Comparison of ENCODE assay signal across 8 mouse cellular contexts in the genomic region with DNA sequence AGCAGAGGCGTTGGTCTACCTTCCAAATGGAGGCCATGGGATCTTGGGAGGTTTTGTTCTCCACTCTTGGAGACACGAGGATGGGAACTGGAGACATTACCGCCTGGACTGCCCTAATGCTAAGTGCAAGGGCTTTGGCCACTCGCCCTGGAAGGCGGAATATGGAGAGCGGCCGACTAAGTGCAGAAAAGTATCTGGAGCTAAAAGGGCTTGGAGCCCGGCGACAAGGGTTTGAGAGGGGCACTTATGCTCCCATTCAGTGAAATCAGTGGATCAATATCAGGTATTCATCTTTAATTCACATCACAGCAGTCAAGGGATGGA. TPM values are rescaled to one million over a fixed set of nuclear protein-coding genes. Genes with fewer than 3 reads are reported as not detected.
DNase-seq lines count a peak whose midpoint lies in the region; ATAC-seq and TF ChIP-seq lines count a peak whose summit lies in the region.

No protein-coding gene starts in this region.

- TF ChIP-seq CTCF in gastrocnemius, adult 2 months (IDR thresholded peaks at IDR 0.05), result no peak
- no peak for TF ChIP-seq CTCF in spleen, adult 2 months (IDR thresholded peaks at IDR 0.05; ENCODE audit: extremely low read depth, insufficient read depth, insufficient read length, insufficient replicate concordance)

- WGBS in spleen, adult 2 months, result under 1% methylated on average over 9 of the region's 9 CpGs
- 1% methylated on average over 9 of the region's 9 CpGs for WGBS in liver, embryonic 11.5 days

- peak overlapping the region; percentile 99 for H3K27ac ChIP-seq in gastrocnemius, adult 2 months
- peak overlapping the region; percentile 93 for H3K27ac ChIP-seq in spleen, adult 2 months (ENCODE audit: insufficient read depth, low read length)
- peak overlapping the region; percentile 84 for H3K27ac ChIP-seq in liver, embryonic 11.5 days (ENCODE audit: low read depth, low read length)

- peak overlapping the region; percentile 94 for H3K4me3 ChIP-seq in gastrocnemius, adult 2 months
- H3K4me3 ChIP-seq in spleen, adult 2 months (ENCODE audit: extremely low read depth, insufficient read depth, insufficient read length), result peak overlapping the region; percentile 81
- H3K4me3 ChIP-seq in liver, embryonic 11.5 days (ENCODE audit: low read depth, low read length), result peak overlapping the region; percentile 76

- no peak for ATAC-seq in liver, embryonic 11.5 days (replicated peaks; ENCODE audit: low FRiP score)
- no peak for ATAC-seq in cerebellum, adult (ENCODE audit: insufficient number of reproducible peaks, low FRiP score, low TSS enrichment)

- intact Hi-C loops in gastrocnemius, adult 2 months (cut with DNase I), result loop anchor here (5.0 kb wide), 1 partner anchor 445 kb away; the partner anchor contains the start of gene Hemk1

- peaks cover 4% of the 10 kb centered on the region; the same call in 1 of the 2 replicates for H3K4me1 ChIP-seq in spleen, adult 2 months (ENCODE audit: control insufficient read depth, insufficient read depth, insufficient read length)
- H3K4me1 ChIP-seq in liver, embryonic 11.5 days (replicated peaks; ENCODE audit: control insufficient read depth, insufficient read depth, low read length), result peaks cover 29% of the 10 kb centered on the region

- no peak for DNase-seq in gastrocnemius, adult 2 months
- DNase-seq in gastrocnemius, adult 8-10 months (ENCODE audit: low spot score in 2 of 2), result no peak
- DNase-seq in spleen, adult 2 months (ENCODE audit: low read depth in 1 of 2, low spot score in 2 of 2), result no peak
- no peak for DNase-seq in spleen, adult 12 weeks (ENCODE audit: low spot score)
- no peak for DNase-seq in liver, embryonic 11.5 days (ENCODE audit: low spot score)
- DNase-seq in frontal cortex, postnatal 36 days (ENCODE audit: low spot score in 2 of 2), result no peak
- no peak for DNase-seq in right cerebral cortex, postnatal 4 days

- peak overlapping the region; percentile 76 for H3K9ac ChIP-seq in liver, embryonic 11.5 days (ENCODE audit: low read depth, low read length)

- no peak for TF ChIP-seq POLR2A in spleen, adult 2 months (IDR thresholded peaks at IDR 0.05; ENCODE audit: low read depth, low read length)

- H3K36me3 ChIP-seq in spleen, adult 2 months (ENCODE audit: control insufficient read depth, insufficient read depth, low read length), result peaks cover 18% of the 10 kb centered on the region
- H3K36me3 ChIP-seq in liver, embryonic 11.5 days (ENCODE audit: control insufficient read depth, insufficient read depth, low read length), result peaks cover 21% of the 10 kb centered on the region

- H3K9me3 ChIP-seq in liver, embryonic 11.5 days (ENCODE audit: control insufficient read depth, low read length), result no peaks in the 10 kb centered on the region

- no peaks in the 10 kb centered on the region for H3K27me3 ChIP-seq in spleen, adult 2 months (ENCODE audit: control insufficient read depth, insufficient read depth, low read length)
- no peaks in the 10 kb centered on the region for H3K27me3 ChIP-seq in liver, embryonic 11.5 days (replicated peaks; ENCODE audit: control insufficient read depth, insufficient read depth, low read length)

- H3K4me2 ChIP-seq in liver, embryonic 11.5 days, result peak overlapping the region; percentile 85

RNA-seq across cellular contexts. Expression of gene Manf, which starts 0.7 kb away (rescaled TPM):
- total RNA-seq in gastrocnemius, adult 2 months (2021), result 10 to 100 TPM; 42.1 to 58.2 TPM
- 10 to 100 TPM; 29.5 to 36.0 (median 34.7) TPM for total RNA-seq in gastrocnemius, adult 8-10 months (2022)
- 8.2 and 10.4 TPM in 2 replicates for polyA plus RNA-seq in spleen, adult 2 months (2012; rRNA removed)
- polyA plus RNA-seq in liver, embryonic 11.5 days (2014; fragmentation: Nextera tagmentation; extraction: Ambion mirVana), result 352 TPM in 2 replicates

RNA-seq across cellular contexts. Expression of gene Rbm15b, which starts 5.3 kb away (rescaled TPM):
- total RNA-seq in gastrocnemius, adult 2 months (2021), result 1 to 10 TPM; 5.9 to 7.5 TPM
- total RNA-seq in gastrocnemius, adult 8-10 months (2022), result 1 to 10 TPM; 3.3 to 6.3 (median 4.1) TPM
- 8.9 and 10.6 TPM in 2 replicates for polyA plus RNA-seq in spleen, adult 2 months (2012; rRNA removed)
- polyA plus RNA-seq in liver, embryonic 11.5 days (2014; fragmentation: Nextera tagmentation; extraction: Ambion mirVana), result 10.9 and 11.4 TPM in 2 replicates
